Mouse (Mus musculus): ENCODE results near the gene Zdhhc19. TPM values are rescaled to one million over a fixed set of nuclear protein-coding genes. Genes with fewer than 3 reads are reported as not detected.
A peak's percentile ranks its signal among the peaks of the same experiment; 100 is the strongest.
"Not testable (repeated sequence)": the region's sequence is repeated elsewhere in the genome, so short reads cannot be mapped to it uniquely, and the experiment has no call there.

Gene Zdhhc19
- total RNA-seq, 1 experiment = not detected

GRCm38 (mm10) chr16:32486046-32486445 lies 10.0 kb upstream of the Zdhhc19 start:
- TF ChIP-seq HCFC1 (IDR thresholded peaks at IDR 0.05; ENCODE audit: borderline replicate concordance, insufficient read depth, low read length) = no peak
- Histone ChIP-seq H3K9ac (ENCODE audit: insufficient read depth, low read depth, low read length, poor library complexity, severe bottlenecking) (no peak overlapping the region), H3K4me3 (ENCODE audit: insufficient read depth in 1 of 2, low read depth in 1 of 2, low read length in 2 of 2, poor library complexity in 1 of 2, severe bottlenecking in 1 of 2) (no peak overlapping the region), H3K4me1 (ENCODE audit: control insufficient read depth in 2 of 2, insufficient read depth in 2 of 2, low read length in 2 of 2, poor library complexity in 1 of 2) (peaks cover 5 to 13% of the 10 kb centered on the region in 2 experiments; a peak in 3 of 4 replicates), H3K9me3 (ENCODE audit: control insufficient read depth, insufficient read depth, low read depth, low read length) (peaks cover 3% of the 10 kb centered on the region; the same call in 1 of the 2 replicates), H3K36me3 (ENCODE audit: control insufficient read depth, insufficient read depth, low read length, poor library complexity, severe bottlenecking) (no peaks in the 10 kb centered on the region), H3K27ac (ENCODE audit: insufficient read depth, low read depth, low read length, poor library complexity, severe bottlenecking) (no peak overlapping the region)
- no peak for DNase-seq (ENCODE audit: low read depth, low spot score)
- in situ Hi-C loops (cut with MboI; ENCODE audit: low sequenced_read_pairs in 2 of 2, unreplicated experiment in 2 of 2) = no loop called here

GRCm38 (mm10) chr16:32487234-32488111 lies 8.6 kb upstream of the Zdhhc19 start, which contains the start of gene Slc51a:
Slc51a (minus strand) TSS chr16:32487879.
- Histone ChIP-seq H3K27ac (ENCODE audit: insufficient read depth, low read depth, low read length, poor library complexity, severe bottlenecking) (no peak within 1 kb of the TSS; the same call in 1 of the 2 replicates), H3K9ac (ENCODE audit: insufficient read depth, low read depth, low read length, poor library complexity, severe bottlenecking) (no peak within 1 kb of the TSS; the same call in 1 of the 2 replicates), H3K4me1 (ENCODE audit: control insufficient read depth in 2 of 2, insufficient read depth in 2 of 2, low read length in 2 of 2, poor library complexity in 1 of 2) (peaks cover 5 to 13% of the 10 kb centered on the region in 2 experiments; a peak in 3 of 4 replicates), H3K9me3 (ENCODE audit: control insufficient read depth, insufficient read depth, low read depth, low read length) (peaks cover 12% of the 10 kb centered on the region), H3K36me3 (ENCODE audit: control insufficient read depth, insufficient read depth, low read length, poor library complexity, severe bottlenecking) (no peaks in the 10 kb centered on the region), H3K4me3 (ENCODE audit: insufficient read depth in 1 of 2, low read depth in 1 of 2, low read length in 2 of 2, poor library complexity in 1 of 2, severe bottlenecking in 1 of 2) (no peak within 1 kb of the TSS)
- TF ChIP-seq ZC3H11A (IDR thresholded peaks at IDR 0.05; ENCODE audit: borderline replicate concordance, low read depth, low read length) (no peak), ZNF384 (IDR thresholded peaks at IDR 0.05; ENCODE audit: low read depth, low read length) (no peak), CHD2 (IDR thresholded peaks at IDR 0.05; ENCODE audit: low read depth, low read length) (no peak), HCFC1 (IDR thresholded peaks at IDR 0.05; ENCODE audit: borderline replicate concordance, insufficient read depth, low read length) (no peak), MAFK (IDR thresholded peaks at IDR 0.05; ENCODE audit: insufficient read depth, low read depth, low read length) (no peak)
- in situ Hi-C loops (cut with MboI; ENCODE audit: low sequenced_read_pairs in 2 of 2, unreplicated experiment in 2 of 2) = no loop called here
- no peak for DNase-seq (ENCODE audit: low read depth, low spot score)

DNA sequence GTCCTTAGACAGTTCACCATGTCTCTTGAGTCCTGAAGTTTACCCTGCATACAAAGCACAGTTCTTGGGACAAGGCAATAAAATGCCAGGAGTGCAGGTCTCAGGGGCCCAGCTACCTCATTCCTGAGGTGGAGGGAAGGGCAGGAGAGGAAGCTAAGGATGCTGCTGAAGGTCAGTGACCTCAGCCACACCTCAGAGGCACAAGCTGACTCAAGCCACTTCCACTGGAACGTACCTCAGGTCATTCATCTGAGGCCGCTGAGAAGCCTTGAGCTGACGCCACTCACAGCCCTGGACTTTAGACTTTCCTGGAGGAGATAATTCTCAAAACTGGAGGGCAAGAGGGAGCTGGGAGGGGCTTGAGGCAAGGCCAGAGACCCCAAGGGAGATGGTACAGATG lies 7.1 kb upstream of the Zdhhc19 start:
- in situ Hi-C loops (cut with MboI; ENCODE audit: low sequenced_read_pairs in 2 of 2, unreplicated experiment in 2 of 2) = no loop called here
- no peak for DNase-seq (ENCODE audit: low read depth, low spot score)
- H3K27ac ChIP-seq (ENCODE audit: insufficient read depth, low read depth, low read length, poor library complexity, severe bottlenecking) = peak overlapping the region; percentile 3; the same call in 1 of the 2 replicates
- H3K4me1 ChIP-seq (ENCODE audit: control insufficient read depth in 2 of 2, insufficient read depth in 2 of 2, low read length in 2 of 2, poor library complexity in 1 of 2) = peaks cover 4 to 13% of the 10 kb centered on the region in 2 experiments; a peak in 3 of 4 replicates
- no peak overlapping the region for H3K9ac ChIP-seq (ENCODE audit: insufficient read depth, low read depth, low read length, poor library complexity, severe bottlenecking)
- no peak overlapping the region for H3K4me3 ChIP-seq (ENCODE audit: insufficient read depth in 1 of 2, low read depth in 1 of 2, low read length in 2 of 2, poor library complexity in 1 of 2, severe bottlenecking in 1 of 2)
- no peaks in the 10 kb centered on the region for H3K36me3 ChIP-seq (ENCODE audit: control insufficient read depth, insufficient read depth, low read length, poor library complexity, severe bottlenecking)
- TF ChIP-seq HCFC1 (IDR thresholded peaks at IDR 0.05; ENCODE audit: borderline replicate concordance, insufficient read depth, low read length) (no peak), ZC3H11A (IDR thresholded peaks at IDR 0.05; ENCODE audit: borderline replicate concordance, low read depth, low read length) (no peak), MAFK (IDR thresholded peaks at IDR 0.05; ENCODE audit: insufficient read depth, low read depth, low read length) (no peak), CHD2 (IDR thresholded peaks at IDR 0.05; ENCODE audit: low read depth, low read length) (no peak), ZNF384 (IDR thresholded peaks at IDR 0.05; ENCODE audit: low read depth, low read length) (no peak)
- peaks cover 12% of the 10 kb centered on the region for H3K9me3 ChIP-seq (ENCODE audit: control insufficient read depth, insufficient read depth, low read depth, low read length)

DNA sequence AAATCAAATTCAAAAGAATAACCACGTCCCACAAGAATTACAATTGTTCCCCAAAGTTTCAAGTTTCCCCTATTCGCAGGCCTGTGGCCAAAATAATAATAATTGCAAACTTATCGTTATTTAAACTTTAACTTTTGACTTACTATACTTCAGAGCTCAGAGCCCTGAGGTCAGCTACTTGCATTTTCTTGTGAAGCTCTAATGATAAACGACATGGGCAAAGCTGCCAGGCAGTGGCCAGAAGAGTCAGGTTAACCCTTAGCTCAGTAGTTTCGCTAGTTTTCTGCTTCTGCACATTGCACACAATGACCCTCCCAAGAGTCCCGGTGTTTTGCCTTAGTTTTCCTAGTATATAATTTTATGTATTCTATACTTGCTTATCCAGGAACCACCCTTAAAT lies 1.7 kb upstream of the Zdhhc19 start:
- H3K4me1 ChIP-seq (ENCODE audit: control insufficient read depth in 2 of 2, insufficient read depth in 2 of 2, low read length in 2 of 2, poor library complexity in 1 of 2); in situ Hi-C loops (cut with MboI; ENCODE audit: low sequenced_read_pairs in 2 of 2, unreplicated experiment in 2 of 2); DNase-seq (ENCODE audit: low read depth, low spot score); H3K27ac ChIP-seq (ENCODE audit: insufficient read depth, low read depth, low read length, poor library complexity, severe bottlenecking); H3K4me3 ChIP-seq (ENCODE audit: insufficient read depth in 1 of 2, low read depth in 1 of 2, low read length in 2 of 2, poor library complexity in 1 of 2, severe bottlenecking in 1 of 2); H3K9ac ChIP-seq (ENCODE audit: insufficient read depth, low read depth, low read length, poor library complexity, severe bottlenecking); H3K36me3 ChIP-seq (ENCODE audit: control insufficient read depth, insufficient read depth, low read length, poor library complexity, severe bottlenecking); H3K9me3 ChIP-seq (ENCODE audit: control insufficient read depth, insufficient read depth, low read depth, low read length): not testable (repeated sequence)

- in situ Hi-C loops (cut with MboI; ENCODE audit: low sequenced_read_pairs in 2 of 2, unreplicated experiment in 2 of 2) = no loop called here
- no peak overlapping the region for H3K27ac ChIP-seq (ENCODE audit: insufficient read depth, low read depth, low read length, poor library complexity, severe bottlenecking)
- no peak for DNase-seq (ENCODE audit: low read depth, low spot score)
Measured at GRCm38 (mm10) chr16:32498996-32499395, 2.9 kb downstream of the Zdhhc19 start.

More at GRCm38 (mm10) chr16:32498996-32499395, 2.9 kb downstream of the Zdhhc19 start:
- no peaks in the 10 kb centered on the region for H3K36me3 ChIP-seq (ENCODE audit: control insufficient read depth, insufficient read depth, low read length, poor library complexity, severe bottlenecking)
- no peaks in the 10 kb centered on the region for H3K9me3 ChIP-seq (ENCODE audit: control insufficient read depth, insufficient read depth, low read depth, low read length)
- peaks cover 5 to 15% of the 10 kb centered on the region in 2 experiments for H3K4me1 ChIP-seq (ENCODE audit: control insufficient read depth in 2 of 2, insufficient read depth in 2 of 2, low read length in 2 of 2, poor library complexity in 1 of 2)
- TF ChIP-seq HCFC1 (IDR thresholded peaks at IDR 0.05; ENCODE audit: borderline replicate concordance, insufficient read depth, low read length) (no peak), CHD2 (IDR thresholded peaks at IDR 0.05; ENCODE audit: low read depth, low read length) (no peak), ZNF384 (IDR thresholded peaks at IDR 0.05; ENCODE audit: low read depth, low read length) (no peak), ZC3H11A (IDR thresholded peaks at IDR 0.05; ENCODE audit: borderline replicate concordance, low read depth, low read length) (no peak), MAFK (IDR thresholded peaks at IDR 0.05; ENCODE audit: insufficient read depth, low read depth, low read length) (no peak)
- no peak overlapping the region for H3K9ac ChIP-seq (ENCODE audit: insufficient read depth, low read depth, low read length, poor library complexity, severe bottlenecking)
- peak overlapping the region; percentile 9 to 53; a peak in 3 of 4 replicates for H3K4me3 ChIP-seq (ENCODE audit: insufficient read depth in 1 of 2, low read depth in 1 of 2, low read length in 2 of 2, poor library complexity in 1 of 2, severe bottlenecking in 1 of 2)
